Mouse (Mus musculus): ENCODE measurements at regions not wholly inside any gene's neighbourhood (a gene's known extent, or its start where the extent isn't known, plus 50 kb on each side); places are given as distances from the start of the nearest gene placed in this dataset.
A peak's percentile ranks its signal among the peaks of the same experiment; 100 is the strongest.

DNA sequence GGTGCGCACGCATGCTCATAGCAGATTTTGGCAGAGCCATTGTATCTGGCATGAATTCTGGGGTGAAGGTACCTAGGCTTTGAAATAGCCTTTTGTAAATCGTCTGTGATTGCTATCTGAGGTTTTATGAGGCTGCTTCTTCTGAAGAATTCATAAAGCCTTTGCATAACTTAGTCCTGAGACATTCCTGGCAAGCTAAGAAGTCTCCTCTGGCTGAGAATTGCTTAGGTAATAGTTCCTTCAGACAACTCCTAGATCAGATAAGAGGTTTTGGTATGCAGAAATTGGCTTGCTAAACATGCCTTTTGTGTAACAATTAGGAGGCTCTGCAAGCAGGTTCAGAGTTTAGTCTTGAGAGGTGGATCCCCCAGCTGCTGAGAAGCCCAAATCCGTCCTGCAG lies 82.7 kb downstream of the Pmp22 start:
- Histone ChIP-seq H3K4me3 (ENCODE audit: low read depth, low read length) (no peak overlapping the region), H3K4me2 (ENCODE audit: low read depth, low read length, poor library complexity, severe bottlenecking) (no peak overlapping the region), H3K27me3 (ENCODE audit: insufficient read depth, low read length) (no peaks in the 10 kb centered on the region), H3K9me3 (ENCODE audit: low read length) (no peaks in the 10 kb centered on the region), H3K4me1 (ENCODE audit: insufficient read depth, low read length) (no peaks in the 10 kb centered on the region), H3K27ac (ENCODE audit: low read depth, low read length) (no peak overlapping the region), H3K9ac (replicated peaks; ENCODE audit: low read length, poor library complexity, severe bottlenecking) (no peak overlapping the region), H3K36me3 (ENCODE audit: insufficient read depth, low read length) (no peaks in the 10 kb centered on the region)
- ATAC-seq (ENCODE audit: low FRiP score) (no peak), DNase-seq (ENCODE audit: low spot score) (no peak)
- 87% methylated on average over 4 of the region's 4 CpGs for WGBS
- no peak for TF ChIP-seq CTCF (IDR thresholded peaks at IDR 0.05)

DNA sequence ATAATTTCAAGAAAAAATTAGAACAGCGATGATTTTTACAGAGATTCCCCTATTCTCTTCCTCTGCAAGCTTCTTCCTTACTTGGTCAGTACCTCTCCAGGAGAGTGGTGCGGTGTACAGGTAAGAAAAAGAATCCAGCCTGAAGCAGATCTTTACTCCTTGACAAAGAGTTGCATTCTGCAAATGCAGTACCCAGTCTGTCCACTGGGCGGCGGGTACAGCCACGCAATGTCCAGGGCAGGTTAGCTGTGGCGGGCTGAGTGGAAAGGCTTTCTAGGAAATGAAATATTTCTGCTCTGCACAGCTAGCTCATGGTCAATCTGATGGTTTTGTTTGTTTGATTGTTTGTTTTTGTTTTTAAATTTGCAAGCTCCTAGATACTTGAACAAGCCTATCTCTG lies 84.3 kb downstream of the Pmp22 start:
- no peak overlapping the region for H3K4me3 ChIP-seq (ENCODE audit: low read depth, low read length)
- H3K27me3 ChIP-seq (ENCODE audit: insufficient read depth, low read length): no peaks in the 10 kb centered on the region
- peak; percentile 99 for TF ChIP-seq CTCF (IDR thresholded peaks at IDR 0.05)
- no peaks in the 10 kb centered on the region for H3K4me1 ChIP-seq (ENCODE audit: insufficient read depth, low read length)
- no peak overlapping the region for H3K4me2 ChIP-seq (ENCODE audit: low read depth, low read length, poor library complexity, severe bottlenecking)
- no peaks in the 10 kb centered on the region for H3K36me3 ChIP-seq (ENCODE audit: insufficient read depth, low read length)
- H3K9ac ChIP-seq (replicated peaks; ENCODE audit: low read length, poor library complexity, severe bottlenecking): no peak overlapping the region
- 13% methylated on average over 6 of the region's 6 CpGs for WGBS
- DNase-seq (ENCODE audit: low spot score): peak; percentile 80
- H3K27ac ChIP-seq (ENCODE audit: low read depth, low read length): no peak overlapping the region
- no peaks in the 10 kb centered on the region for H3K9me3 ChIP-seq (ENCODE audit: low read length)
- no peak for ATAC-seq (ENCODE audit: low FRiP score)

DNA sequence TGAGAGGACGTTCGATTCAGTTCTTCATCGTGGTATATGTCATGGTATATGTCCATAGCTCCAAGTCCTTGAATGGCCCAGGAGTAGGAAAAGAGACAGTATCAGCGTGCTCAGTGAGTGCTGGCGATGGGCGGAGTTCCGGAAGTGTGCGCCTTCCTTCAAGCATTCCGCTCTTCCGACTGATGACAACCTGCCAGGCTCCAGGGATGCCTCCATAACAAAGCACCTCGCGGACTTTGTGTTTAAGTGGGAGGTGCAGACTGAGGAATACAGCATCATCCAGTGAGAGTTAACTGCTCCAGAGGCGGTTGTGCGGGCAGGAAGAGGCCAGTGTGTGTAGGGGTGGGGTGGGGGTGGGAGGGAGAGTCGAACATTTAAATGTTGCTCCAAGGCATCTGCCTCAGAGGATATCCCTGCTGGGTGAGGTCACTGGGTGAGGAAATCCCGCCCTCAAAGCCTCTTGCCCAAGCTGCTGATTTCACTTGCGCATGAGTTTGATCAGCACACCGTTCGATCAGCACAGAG lies 85.2 kb downstream of the Pmp22 start:
- Histone ChIP-seq H3K9me3 (ENCODE audit: low read length) (no peaks in the 10 kb centered on the region), H3K27ac (ENCODE audit: low read depth, low read length) (no peak overlapping the region), H3K36me3 (ENCODE audit: insufficient read depth, low read length) (no peaks in the 10 kb centered on the region), H3K27me3 (ENCODE audit: insufficient read depth, low read length) (no peaks in the 10 kb centered on the region), H3K9ac (replicated peaks; ENCODE audit: low read length, poor library complexity, severe bottlenecking) (no peak overlapping the region), H3K4me3 (ENCODE audit: low read depth, low read length) (no peak overlapping the region), H3K4me1 (ENCODE audit: insufficient read depth, low read length) (no peaks in the 10 kb centered on the region), H3K4me2 (ENCODE audit: low read depth, low read length, poor library complexity, severe bottlenecking) (no peak overlapping the region)
- DNase-seq (ENCODE audit: low spot score): no peak
- TF ChIP-seq CTCF (IDR thresholded peaks at IDR 0.05): no peak
- 56% methylated on average over 19 of the region's 19 CpGs for WGBS
- ATAC-seq (ENCODE audit: low FRiP score): no peak

DNA sequence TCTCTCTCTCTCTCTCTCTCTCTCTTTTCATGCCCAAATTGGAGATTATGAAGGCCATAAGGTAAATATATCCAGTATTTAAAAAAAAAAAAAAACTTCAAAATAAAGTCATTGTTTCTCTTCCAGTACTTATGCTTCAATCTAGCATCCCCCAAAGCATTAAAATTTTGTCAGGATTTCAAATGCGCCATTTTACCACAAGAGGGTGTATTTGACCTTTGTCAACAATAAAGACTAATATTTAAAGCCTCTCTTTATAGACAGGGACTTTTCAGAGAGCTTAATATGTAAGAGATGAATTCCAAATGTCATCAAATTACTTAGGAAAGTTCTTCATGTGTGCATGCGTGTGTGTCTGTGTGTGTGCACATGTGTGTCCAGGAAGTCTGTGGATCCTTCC lies 87.2 kb downstream of the Pmp22 start:
- Histone ChIP-seq H3K9ac (replicated peaks; ENCODE audit: low read length, poor library complexity, severe bottlenecking) (no peak overlapping the region), H3K36me3 (ENCODE audit: insufficient read depth, low read length) (no peaks in the 10 kb centered on the region), H3K9me3 (ENCODE audit: low read length) (no peaks in the 10 kb centered on the region), H3K27ac (ENCODE audit: low read depth, low read length) (no peak overlapping the region), H3K4me1 (ENCODE audit: insufficient read depth, low read length) (no peaks in the 10 kb centered on the region), H3K27me3 (ENCODE audit: insufficient read depth, low read length) (no peaks in the 10 kb centered on the region), H3K4me3 (ENCODE audit: low read depth, low read length) (no peak overlapping the region), H3K4me2 (ENCODE audit: low read depth, low read length, poor library complexity, severe bottlenecking) (no peak overlapping the region)
- DNase-seq (ENCODE audit: low spot score) (peak; percentile 42), ATAC-seq (ENCODE audit: low FRiP score) (no peak)
- 72% methylated on average over 2 of the region's 2 CpGs for WGBS
- peak; percentile 72 for TF ChIP-seq CTCF (IDR thresholded peaks at IDR 0.05)

DNA sequence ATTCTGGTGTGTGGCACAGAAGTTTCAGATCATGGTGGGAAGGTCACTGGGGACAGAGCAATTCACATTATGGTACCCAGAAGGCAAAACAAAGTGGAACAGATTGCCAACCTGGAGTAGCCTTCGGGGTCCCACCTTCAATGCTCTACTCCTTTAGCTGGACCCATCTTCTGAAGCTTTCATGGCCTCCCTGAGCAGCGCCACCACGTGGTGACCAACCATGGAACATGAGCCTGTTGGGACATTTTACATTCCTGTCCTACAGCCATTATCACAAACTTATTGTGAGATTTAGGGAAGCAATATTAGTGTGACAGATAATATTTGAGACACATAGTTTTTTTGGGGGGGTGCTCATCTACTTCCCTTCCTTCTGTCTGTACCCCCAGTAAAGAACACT lies 88.3 kb downstream of the Pmp22 start:
- Histone ChIP-seq H3K4me3 (ENCODE audit: low read depth, low read length) (no peak overlapping the region), H3K4me2 (ENCODE audit: low read depth, low read length, poor library complexity, severe bottlenecking) (no peak overlapping the region), H3K4me1 (ENCODE audit: insufficient read depth, low read length) (no peaks in the 10 kb centered on the region), H3K27ac (ENCODE audit: low read depth, low read length) (no peak overlapping the region), H3K27me3 (ENCODE audit: insufficient read depth, low read length) (no peaks in the 10 kb centered on the region), H3K9ac (replicated peaks; ENCODE audit: low read length, poor library complexity, severe bottlenecking) (no peak overlapping the region), H3K36me3 (ENCODE audit: insufficient read depth, low read length) (no peaks in the 10 kb centered on the region), H3K9me3 (ENCODE audit: low read length) (no peaks in the 10 kb centered on the region)
- 66% methylated on average over 3 of the region's 3 CpGs for WGBS
- ATAC-seq (ENCODE audit: low FRiP score) (no peak), DNase-seq (ENCODE audit: low spot score) (no peak)
- peak; percentile 49 for TF ChIP-seq CTCF (IDR thresholded peaks at IDR 0.05)

DNA sequence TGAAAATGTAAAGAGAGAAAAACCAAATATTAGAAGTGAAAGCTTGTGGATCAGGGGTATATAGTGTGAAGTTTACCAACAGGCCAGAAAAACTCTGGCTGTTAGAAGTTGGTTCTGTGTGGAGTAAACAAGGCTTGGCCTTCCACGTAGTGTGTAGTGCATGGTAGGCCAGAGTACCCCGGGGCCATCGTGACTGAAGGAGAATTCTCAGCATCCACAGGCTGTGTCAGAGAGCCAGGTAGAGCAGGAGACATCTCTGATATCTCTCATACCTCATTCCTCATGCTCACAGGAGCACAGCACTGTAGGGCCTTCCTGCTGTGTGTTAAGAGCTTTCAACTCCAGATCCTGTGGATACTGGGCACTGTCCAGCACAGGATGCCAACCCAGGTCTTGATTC lies 97.7 kb downstream of the Pmp22 start:
- no peak overlapping the region for H3K27ac ChIP-seq (ENCODE audit: low read depth, low read length)
- H3K4me2 ChIP-seq (ENCODE audit: low read depth, low read length, poor library complexity, severe bottlenecking): no peak overlapping the region
- no peaks in the 10 kb centered on the region for H3K9me3 ChIP-seq (ENCODE audit: low read length)
- H3K36me3 ChIP-seq (ENCODE audit: insufficient read depth, low read length): no peaks in the 10 kb centered on the region
- no peaks in the 10 kb centered on the region for H3K4me1 ChIP-seq (ENCODE audit: insufficient read depth, low read length)
- DNase-seq (ENCODE audit: low spot score) (no peak), ATAC-seq (ENCODE audit: low FRiP score) (no peak)
- H3K27me3 ChIP-seq (ENCODE audit: insufficient read depth, low read length): no peaks in the 10 kb centered on the region
- WGBS: 94% methylated on average over 3 of the region's 3 CpGs
- no peak overlapping the region for H3K9ac ChIP-seq (replicated peaks; ENCODE audit: low read length, poor library complexity, severe bottlenecking)
- no peak for TF ChIP-seq CTCF (IDR thresholded peaks at IDR 0.05)
- H3K4me3 ChIP-seq (ENCODE audit: low read depth, low read length): no peak overlapping the region
